Mouse (Mus musculus) thymus, postnatal 10 days (tissue): ENCODE measurements around the gene Actn4.

ENCODE experiments used
- DNase-seq, 2 experiments: peaks; one replicate each; pipeline ENCODE4 v3.0.0; 2021; ENCODE audit warnings: low spot score in 2 of 2

Actn4 gene

GRCm38 (mm10) chr7:28924802-28925201 lies 37.3 kb downstream of the Actn4 start:
- no peak for DNase-seq

DNA sequence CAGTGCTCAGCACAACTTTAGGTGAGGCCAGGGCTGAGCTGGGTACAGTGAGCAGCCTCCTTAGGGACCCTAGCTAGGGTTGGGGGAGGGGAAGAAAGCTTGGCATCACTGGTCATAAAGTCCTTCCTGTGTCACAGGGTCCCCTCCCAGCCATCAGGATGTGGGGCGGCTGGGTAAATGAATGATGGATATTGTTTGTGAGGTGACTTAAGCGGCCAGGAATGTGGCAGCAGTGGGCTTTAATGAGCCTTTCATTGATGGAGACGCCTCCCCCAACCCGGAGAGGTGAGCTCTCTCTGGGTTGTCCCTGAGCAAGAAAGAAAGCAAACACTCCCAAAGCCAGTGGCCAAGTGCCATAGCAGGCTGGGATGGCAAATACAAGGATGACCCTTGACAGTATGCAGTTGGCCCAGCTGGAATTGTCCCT lies 38.3 kb downstream of the Actn4 start:
- DNase-seq: no peak

- no peak for DNase-seq
Measured at GRCm38 (mm10) chr7:28922606-28923005, 39.5 kb downstream of the Actn4 start.

- no peak for DNase-seq
Measured at GRCm38 (mm10) chr7:28921722-28922465, 40.2 kb downstream of the Actn4 start.

- no peak for DNase-seq
Measured at GRCm38 (mm10) chr7:28921178-28921577, 41.0 kb downstream of the Actn4 start.

DNA sequence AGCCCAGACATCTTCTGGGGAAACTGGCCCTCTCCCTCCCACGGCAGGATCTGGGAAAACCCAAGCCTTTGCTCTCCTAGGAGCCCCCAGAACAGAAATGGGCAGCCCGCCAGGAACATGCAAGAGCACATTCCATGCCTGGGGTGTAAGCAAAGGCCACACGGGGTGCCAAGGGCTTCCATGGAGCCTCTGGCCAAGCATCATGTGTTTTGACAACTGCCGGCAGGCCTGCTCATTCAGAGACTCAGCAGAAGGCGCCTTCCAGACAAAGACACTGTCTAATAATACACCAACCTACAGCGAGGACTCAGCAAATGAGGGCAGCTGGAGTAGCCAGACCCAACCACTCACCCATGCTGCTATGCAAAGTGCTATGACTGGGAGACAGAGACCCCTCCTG lies 42.3 kb downstream of the Actn4 start:
- no peak for DNase-seq

- DNase-seq: no peak
Measured at GRCm38 (mm10) chr7:28918540-28918939, 43.6 kb downstream of the Actn4 start.

DNA sequence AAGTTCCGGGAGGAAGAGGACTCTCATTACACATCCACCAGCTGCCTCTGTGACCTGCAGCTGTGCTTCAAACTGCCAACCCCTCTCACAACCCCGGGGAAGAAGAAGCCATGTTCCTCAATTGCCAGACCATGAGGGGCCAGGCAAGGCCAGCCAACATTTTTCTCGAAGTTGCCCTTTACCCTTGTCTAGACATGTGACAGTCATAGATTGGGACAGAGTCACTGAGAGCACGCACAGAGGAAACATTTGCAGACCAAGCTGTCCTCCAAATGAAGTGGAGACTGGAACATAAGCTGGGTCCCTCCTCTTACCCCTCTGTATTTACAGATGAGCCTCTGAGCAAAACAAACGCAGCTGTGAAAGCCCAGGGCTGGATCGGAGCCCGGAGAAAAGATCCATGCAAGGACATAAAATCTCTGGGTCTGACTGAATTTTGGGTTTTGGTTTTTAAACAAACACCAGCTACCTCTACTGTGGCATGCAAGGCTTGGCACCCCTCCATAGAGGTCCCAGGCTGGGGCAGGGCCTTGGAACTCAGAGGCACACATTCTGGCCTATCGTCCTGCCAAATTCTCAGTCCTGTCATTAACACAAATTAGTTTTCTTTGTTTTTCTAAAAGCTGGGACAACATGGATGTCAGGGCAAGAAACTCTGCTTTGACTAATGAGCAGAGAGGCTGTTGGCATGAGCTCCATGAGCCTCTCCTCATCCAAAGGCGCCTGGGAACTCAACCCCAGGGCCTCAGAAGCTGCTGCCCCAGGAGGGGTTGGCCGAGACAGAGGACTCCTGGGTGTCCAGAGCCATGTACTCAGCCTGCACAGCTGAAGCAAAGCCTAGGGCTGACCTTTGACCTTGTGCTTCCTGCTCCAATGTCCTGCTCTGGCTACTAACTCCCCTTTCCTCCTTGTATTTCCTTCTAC lies 44.4 kb downstream of the Actn4 start:
- no peak for DNase-seq

DNA sequence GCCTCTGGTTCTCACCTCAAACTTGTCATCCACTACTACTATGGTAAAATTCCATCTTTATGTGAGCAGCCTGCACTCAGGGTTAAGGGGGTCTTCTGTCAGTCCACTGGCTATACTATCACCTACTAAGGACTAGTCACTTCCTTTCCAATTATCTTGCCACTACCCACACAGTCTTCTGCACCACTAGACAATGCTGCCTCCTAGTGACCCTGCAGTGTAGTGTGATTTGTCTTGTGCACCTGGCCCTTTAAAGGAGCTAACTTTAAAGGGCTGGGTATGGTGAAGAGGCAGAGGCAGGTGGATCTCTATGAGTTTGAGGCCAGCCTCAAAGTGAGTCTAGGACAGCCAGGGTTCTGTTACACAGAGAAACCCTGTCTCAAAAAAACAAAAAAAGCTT lies 45.6 kb downstream of the Actn4 start:
- peak in 1 of 2 experiments; percentile 20 for DNase-seq

- no peak for DNase-seq
Measured at GRCm38 (mm10) chr7:28913171-28913570, 49.0 kb downstream of the Actn4 start.

- DNase-seq: no peak
Measured at GRCm38 (mm10) chr7:28911632-28912031, 50.5 kb downstream of the Actn4 start.

- no peak for DNase-seq
Measured at GRCm38 (mm10) chr7:28907195-28907594, 54.9 kb downstream of the Actn4 start.

- DNase-seq: no peak
Measured at GRCm38 (mm10) chr7:28903778-28904177, 58.4 kb downstream of the Actn4 start.

DNA sequence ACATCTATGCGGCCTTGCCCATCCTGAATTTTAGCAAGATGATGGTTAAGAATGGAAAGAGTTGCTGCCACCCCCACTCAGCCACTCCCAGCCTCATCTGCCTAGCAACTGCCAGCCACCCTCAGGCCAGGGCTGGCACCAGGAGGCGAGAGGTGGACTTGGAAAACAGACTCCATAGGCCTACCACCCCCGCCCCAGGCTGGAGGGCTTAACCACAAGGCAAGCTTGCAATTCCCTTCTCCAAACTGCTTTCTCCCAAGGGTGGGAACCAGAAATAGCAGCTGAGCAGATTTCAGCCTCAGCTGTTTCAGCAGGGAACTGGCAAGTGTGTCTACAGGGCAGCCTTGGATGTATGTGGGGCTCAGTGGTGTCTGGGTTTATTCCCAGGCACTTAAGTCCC lies 59.3 kb downstream of the Actn4 start:
- no peak for DNase-seq

DNA sequence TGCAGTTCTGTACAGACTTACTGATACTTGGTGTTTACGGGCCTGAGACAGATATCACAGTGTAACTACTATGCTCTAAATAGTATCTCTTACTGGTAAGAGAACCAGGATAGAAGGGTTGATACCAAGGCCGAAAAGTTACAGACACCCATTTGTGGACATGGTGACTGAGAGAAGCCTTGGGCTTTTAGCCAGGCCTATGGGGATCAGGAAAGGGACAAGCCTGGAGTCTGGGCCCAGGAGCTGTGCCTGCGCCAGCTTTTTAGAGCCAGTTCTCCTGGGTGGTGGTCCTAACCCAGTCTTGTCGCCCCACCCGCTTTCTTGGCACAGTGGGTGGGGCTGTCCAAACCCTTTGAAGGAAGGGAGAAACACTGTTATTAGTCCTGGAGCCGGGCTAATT lies 60.0 kb downstream of the Actn4 start:
- no peak for DNase-seq

DNA sequence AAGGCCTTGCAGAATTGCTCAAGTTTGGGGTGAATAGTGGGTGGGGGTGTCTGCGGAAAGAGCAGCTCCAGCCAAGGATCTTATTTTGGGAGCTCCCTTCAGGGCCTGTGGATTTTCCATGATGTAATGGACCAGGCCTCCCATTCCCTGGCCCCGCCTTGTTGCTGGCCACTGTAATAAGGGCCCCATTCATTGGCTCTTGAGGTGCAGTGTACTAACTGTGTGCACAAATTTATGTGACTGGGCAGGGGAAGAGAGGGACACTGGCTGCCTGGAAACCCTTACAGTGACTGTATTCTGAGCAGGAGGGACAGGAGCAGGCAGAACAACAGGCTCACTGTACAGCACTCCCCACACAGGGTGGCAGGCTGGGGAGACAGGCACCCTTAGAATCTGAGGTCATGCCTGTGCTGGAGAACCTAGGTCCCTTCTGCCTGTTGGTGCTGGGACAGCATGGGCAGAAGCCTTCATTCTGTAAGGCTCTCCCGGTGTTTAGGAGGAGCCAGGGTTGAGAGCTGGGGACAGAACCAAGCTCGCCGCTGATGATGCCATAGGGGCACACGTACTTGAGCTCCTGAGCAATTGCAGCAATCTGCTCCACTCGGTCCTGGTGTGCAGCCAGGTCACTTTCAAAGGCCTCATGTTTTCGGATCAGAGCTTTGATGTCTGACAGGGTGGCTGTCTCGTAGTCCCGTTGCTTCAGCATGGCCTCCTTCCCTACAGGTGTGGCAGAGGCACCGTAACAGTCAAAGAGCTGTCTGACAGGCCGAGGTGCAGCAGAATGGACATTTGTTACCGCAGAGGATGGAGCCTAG lies 60.6 kb downstream of the Actn4 start:
- DNase-seq: no peak

DNA sequence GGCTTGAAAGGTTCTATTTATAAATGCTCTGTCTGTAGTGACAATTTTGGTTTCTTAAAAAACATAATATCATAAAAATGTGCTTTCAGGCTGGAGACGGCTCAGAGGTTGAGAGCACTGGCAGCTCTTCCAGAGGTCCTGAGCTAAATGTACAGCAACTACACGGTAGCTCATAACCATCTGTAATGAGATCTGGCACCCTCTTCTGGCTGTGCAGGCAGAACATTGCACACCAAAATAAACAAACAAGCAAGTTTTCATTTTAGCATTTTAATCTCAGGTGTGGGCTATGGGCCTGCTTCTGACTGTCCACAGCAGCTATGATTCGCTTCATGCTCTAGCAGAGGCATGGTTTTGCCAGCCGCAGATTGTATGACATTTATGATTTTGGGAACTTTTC lies 62.2 kb downstream of the Actn4 start:
- DNase-seq: no peak

- no peak for DNase-seq
Measured at GRCm38 (mm10) chr7:28897661-28898060, 64.5 kb downstream of the Actn4 start.

DNA sequence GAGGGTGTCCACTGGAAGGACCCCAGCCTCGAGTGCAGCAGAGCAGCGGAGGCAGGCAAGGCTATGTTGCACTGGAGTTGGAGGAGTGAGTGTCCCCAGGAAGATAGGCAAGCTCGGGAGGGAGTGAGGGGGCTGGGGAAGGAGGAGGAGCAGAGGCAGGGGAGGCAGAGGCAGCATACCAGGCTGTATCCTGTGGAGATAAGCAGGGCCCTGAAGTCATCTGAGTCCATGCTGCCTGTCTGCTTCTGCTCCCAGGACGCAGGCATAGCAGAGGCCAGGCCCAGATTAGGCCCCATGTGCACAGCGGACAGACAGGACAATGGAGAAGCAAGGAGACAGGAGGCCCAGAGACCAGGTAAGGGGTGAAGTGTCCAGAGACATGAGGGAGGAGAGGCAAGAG lies 67.2 kb downstream of the Actn4 start:
- no peak for DNase-seq

GRCm38 (mm10) chr7:28893643-28894265 lies 68.4 kb downstream of the Actn4 start:
- DNase-seq: no peak

DNA sequence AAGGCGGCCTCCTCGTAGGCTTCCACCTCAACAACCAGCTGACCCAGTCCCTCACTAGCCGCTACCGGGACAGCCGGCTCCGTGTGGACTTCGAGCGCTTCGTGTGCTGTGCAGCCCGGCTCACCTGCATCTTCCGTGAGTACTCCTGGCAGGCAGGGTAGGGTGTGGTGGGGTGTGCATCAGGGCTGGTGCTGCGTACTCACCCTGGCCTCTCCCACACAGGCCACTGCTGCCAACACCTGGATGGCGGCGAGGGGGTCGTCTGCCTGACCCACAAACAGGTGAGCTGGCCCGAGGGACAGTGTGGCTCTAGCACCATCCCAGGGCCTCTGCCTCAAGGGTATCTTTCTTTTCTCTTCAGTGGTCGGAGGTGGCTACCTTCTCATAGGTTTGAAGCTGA lies 69.5 kb downstream of the Actn4 start:
- DNase-seq: no peak

DNA sequence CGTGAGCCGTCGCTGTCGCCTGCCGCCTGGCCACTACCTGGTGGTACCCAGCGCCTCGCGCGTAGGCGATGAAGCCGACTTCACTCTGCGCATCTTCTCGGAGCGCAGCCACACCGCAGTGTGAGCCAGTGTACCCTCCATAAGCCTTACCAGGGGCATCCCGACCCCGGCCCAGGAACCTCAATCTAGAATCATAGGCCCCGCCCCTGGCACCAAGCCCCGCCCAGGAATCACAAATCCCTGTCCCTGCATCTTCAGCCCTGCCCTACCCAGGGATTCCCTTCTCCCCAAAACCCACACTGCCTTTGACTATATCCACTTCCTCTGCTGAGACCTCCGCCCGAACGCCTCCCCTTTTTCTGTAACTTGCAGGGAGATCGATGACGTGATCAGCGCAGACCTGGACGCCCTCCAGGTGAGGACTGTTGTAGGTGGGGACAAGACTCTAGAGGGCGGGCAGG lies 73.4 kb downstream of the Actn4 start:
- DNase-seq: no peak
